Mouse (Mus musculus): ENCODE results near the gene Adcyap1r1.

DNA sequence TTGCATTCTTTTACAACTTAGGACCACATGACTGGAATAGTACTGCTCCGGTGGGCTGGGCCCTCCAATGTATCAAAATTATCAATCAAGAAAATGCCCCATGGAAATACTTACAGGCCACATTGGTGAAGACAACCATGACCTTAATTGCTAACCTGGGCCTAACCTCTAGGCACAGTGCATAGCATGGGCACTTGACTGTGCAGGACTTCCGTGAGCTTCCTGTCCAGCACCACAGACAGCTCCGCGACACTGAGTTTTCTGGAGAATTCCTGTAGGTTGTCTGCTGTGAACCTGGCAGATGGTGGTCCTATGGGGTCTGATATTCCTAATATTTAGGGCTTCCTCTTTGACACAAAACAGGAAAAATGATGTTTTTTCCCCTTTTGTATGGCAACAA lies 54.7 kb downstream of the Adcyap1r1 start:
- TF ChIP-seq CTCF (IDR thresholded peaks at IDR 0.05; ENCODE audit: control insufficient read depth, insufficient read depth, low read length) (no peak), POLR2A (IDR thresholded peaks at IDR 0.05; ENCODE audit: borderline replicate concordance, control insufficient read depth, low read depth, low read length) (no peak)

Data from bone marrow, adult 2 months (tissue).